19 mouse cellular contexts compared by ENCODE assay signal in genomic region chr17:83554997-83555396, GRCm38 (mm10). TPM values are rescaled to one million over a fixed set of nuclear protein-coding genes. Genes with fewer than 3 reads are reported as not detected.
DNase-seq lines count a peak whose midpoint lies in the region; ATAC-seq and TF ChIP-seq lines count a peak whose summit lies in the region.
"Had no signal": no experiment of that assay in that cellular context is flagged by ENCODE, and none has a peak within 500 bp of the region (broad histone marks: within the 10 kb centered on the region; RNA-seq: fewer than 3 reads in every experiment).

No protein-coding gene starts in this region.

- H3K4me3 ChIP-seq in liver, embryonic 14.5 days (ENCODE audit: insufficient read depth in 1 of 2, low read depth in 2 of 2, low read length in 2 of 2) = no peak overlapping the region
- H3K4me3 ChIP-seq in liver, postnatal 0 days (ENCODE audit: low read depth, low read length) = no peak overlapping the region
- no peak overlapping the region for H3K4me3 ChIP-seq in hindbrain, embryonic 12.5 days
- H3K4me3 ChIP-seq: embryonic facial prominence, embryonic 10.5 days; erythroblast, embryonic 14.5 days; forebrain, embryonic 15.5 days; hindbrain, embryonic 10.5 days; hindbrain, embryonic 15.5 days had no signal

- H3K4me2 ChIP-seq in liver, embryonic 14.5 days (ENCODE audit: low read depth) = no peak overlapping the region
- no peak overlapping the region for H3K4me2 ChIP-seq in liver, postnatal 0 days (ENCODE audit: low read depth, low read length)
- H3K4me2 ChIP-seq in hindbrain, embryonic 12.5 days (replicated peaks) = no peak overlapping the region
- H3K4me2 ChIP-seq: forebrain, embryonic 15.5 days; heart, embryonic 11.5 days; hindbrain, embryonic 15.5 days had no signal

- TF ChIP-seq EP300 in liver, embryonic 14.5 days (IDR thresholded peaks at IDR 0.05; ENCODE audit: low read depth) = peak; percentile 36; the same call in 1 of the 2 replicates
- TF ChIP-seq EP300 in liver, postnatal 0 days (IDR thresholded peaks at IDR 0.05; ENCODE audit: low read depth) = no peak

- H3K36me3 ChIP-seq in liver, embryonic 14.5 days (replicated peaks; ENCODE audit: control insufficient read depth, insufficient read depth, low read depth) = no peaks in the 10 kb centered on the region
- no peaks in the 10 kb centered on the region for H3K36me3 ChIP-seq in liver, postnatal 0 days (replicated peaks; ENCODE audit: insufficient read depth, low read length)
- H3K36me3 ChIP-seq in hindbrain, embryonic 12.5 days = no peaks in the 10 kb centered on the region
- H3K36me3 ChIP-seq: embryonic facial prominence, embryonic 10.5 days; forebrain, embryonic 15.5 days; hindbrain, embryonic 10.5 days; hindbrain, embryonic 15.5 days had no signal

- H3K9me3 ChIP-seq in liver, embryonic 14.5 days (ENCODE audit: control insufficient read depth, low read length) = no peaks in the 10 kb centered on the region
- no peaks in the 10 kb centered on the region for H3K9me3 ChIP-seq in liver, postnatal 0 days (ENCODE audit: low read length)
- no peaks in the 10 kb centered on the region for H3K9me3 ChIP-seq in hindbrain, embryonic 12.5 days (replicated peaks)
- H3K9me3 ChIP-seq: embryonic facial prominence, embryonic 10.5 days; forebrain, embryonic 15.5 days; hindbrain, embryonic 10.5 days; hindbrain, embryonic 15.5 days had no signal

- no peak for TF ChIP-seq CTCF in liver, embryonic 14.5 days (IDR thresholded peaks at IDR 0.05; ENCODE audit: low read depth)
- TF ChIP-seq CTCF in liver, postnatal 0 days (IDR thresholded peaks at IDR 0.05; ENCODE audit: low read depth) = no peak

- H3K4me1 ChIP-seq in liver, embryonic 14.5 days (replicated peaks; ENCODE audit: control insufficient read depth in 2 of 2, insufficient read depth in 2 of 2, low read length in 1 of 2) = peaks cover 0 to 5% of the 10 kb centered on the region in 2 experiments; a peak in 2 of 4 replicates
- H3K4me1 ChIP-seq in liver, postnatal 0 days (ENCODE audit: insufficient read depth) = no peaks in the 10 kb centered on the region
- H3K4me1 ChIP-seq in hindbrain, embryonic 12.5 days = no peaks in the 10 kb centered on the region
- H3K4me1 ChIP-seq: embryonic facial prominence, embryonic 10.5 days; forebrain, embryonic 15.5 days; hindbrain, embryonic 15.5 days had no signal

- ATAC-seq in liver, embryonic 14.5 days (ENCODE audit: insufficient read depth) = no peak
- ATAC-seq in liver, postnatal 0 days = no peak
- ATAC-seq in erythroblast, adult 5-6 weeks (replicated peaks; ENCODE audit: low FRiP score, poor library complexity, severe bottlenecking) = 0 out of 2 replicates have a peak, but pooled peaks have one; percentile 57
- ATAC-seq in activated CD4-positive, CD25-positive, alpha-beta regulatory T cell, adult 4 months = no peak
- ATAC-seq in hindbrain, embryonic 12.5 days (ENCODE audit: low FRiP score) = no peak
- ATAC-seq: forebrain, embryonic 15.5 days; intestine, embryonic 16.5 days had no signal

- no peak overlapping the region for H3K9ac ChIP-seq in liver, embryonic 14.5 days (replicated peaks)
- H3K9ac ChIP-seq in liver, postnatal 0 days (replicated peaks) = no peak overlapping the region
- H3K9ac ChIP-seq in hindbrain, embryonic 12.5 days = no peak overlapping the region
- H3K9ac ChIP-seq: forebrain, embryonic 15.5 days; hindbrain, embryonic 15.5 days had no signal

- DNase-seq in liver, embryonic 14.5 days (ENCODE audit: low read depth in 3 of 3, low spot score in 3 of 3) = peak in 1 of 3 experiments; percentile 27
- DNase-seq in liver, postnatal 0 days = no peak
- peak; percentile 57 for DNase-seq in NIH3T3 (ENCODE audit: low read depth)
- DNase-seq in adrenal gland, postnatal 36 days = no peak
- DNase-seq: adrenal gland, postnatal 10 days; cerebellum, adult 2 months; cerebellum, postnatal 10 days; gastrocnemius, postnatal 36 days; heart, adult 18-20 months had no signal

- no peak overlapping the region for H3K27ac ChIP-seq in liver, embryonic 14.5 days
- H3K27ac ChIP-seq in liver, postnatal 0 days (ENCODE audit: low read depth) = no peak overlapping the region
- H3K27ac ChIP-seq in hindbrain, embryonic 12.5 days = no peak overlapping the region
- H3K27ac ChIP-seq: embryonic facial prominence, embryonic 10.5 days; forebrain, embryonic 15.5 days; hindbrain, embryonic 10.5 days; hindbrain, embryonic 15.5 days had no signal

- WGBS in liver, embryonic 14.5 days (ENCODE audit: insufficient replicate concordance) = 77% methylated on average over 7 of the region's 7 CpGs
- WGBS in liver, postnatal 0 days (ENCODE audit: insufficient replicate concordance) = 83% methylated on average over 7 of the region's 7 CpGs
- 84% methylated on average over 7 of the region's 7 CpGs for WGBS in hindbrain, embryonic 12.5 days

- H3K27me3 ChIP-seq in liver, embryonic 14.5 days (ENCODE audit: control insufficient read depth, insufficient read depth, low read length) = no peaks in the 10 kb centered on the region
- no peaks in the 10 kb centered on the region for H3K27me3 ChIP-seq in liver, postnatal 0 days (ENCODE audit: insufficient read depth, low read length)
- H3K27me3 ChIP-seq in hindbrain, embryonic 12.5 days = no peaks in the 10 kb centered on the region
- H3K27me3 ChIP-seq: forebrain, embryonic 15.5 days; hindbrain, embryonic 15.5 days had no signal

RNA-seq across cellular contexts. Expression of gene Cox7a2l, which starts 37.9 kb away (rescaled TPM):
- polyA plus RNA-seq in liver, embryonic 14.5 days (2012; rRNA removed) = 73.3 and 77.5 TPM in 2 replicates
- 78.5 and 82.2 TPM in 2 replicates for polyA plus RNA-seq in liver, embryonic 14.5 days (2014; fragmentation: Nextera tagmentation; extraction: Ambion mirVana)
- 112 and 119 TPM in 2 replicates for polyA plus RNA-seq in liver, postnatal 0 days (2015; fragmentation: Nextera tagmentation; extraction: Ambion mirVana)
- total RNA-seq in erythroblast, adult 5-6 weeks (2015; ENCODE audit: low replicate concordance) = 86.7 and 92.8 TPM in 2 replicates
- 57.4 and 72.8 TPM in 2 replicates for total RNA-seq in erythroblast, adult 5-6 weeks (2017; ENCODE audit: low replicate concordance)
- total RNA-seq in adrenal gland, postnatal 36 days (2021) = 100 to 1,000 TPM; 164 to 181 TPM
- 100 to 1,000 TPM; 513 to 559 TPM for polyA plus RNA-seq in activated CD4-positive, CD25-positive, alpha-beta regulatory T cell, adult 4 months (2017; shearing (Covaris generic))
- polyA plus RNA-seq in hindbrain, embryonic 12.5 days (2016; fragmentation: Nextera tagmentation; extraction: Ambion mirVana) = 139 TPM in 2 replicates
